Mouse (Mus musculus) right cerebral cortex, postnatal 25 days (tissue): ENCODE measurements around the gene Spred2.

Experiments used
- DNase-seq: peaks from one replicate; pipeline ENCODE4 v3.0.0; 2022

Spred2 gene

DNA sequence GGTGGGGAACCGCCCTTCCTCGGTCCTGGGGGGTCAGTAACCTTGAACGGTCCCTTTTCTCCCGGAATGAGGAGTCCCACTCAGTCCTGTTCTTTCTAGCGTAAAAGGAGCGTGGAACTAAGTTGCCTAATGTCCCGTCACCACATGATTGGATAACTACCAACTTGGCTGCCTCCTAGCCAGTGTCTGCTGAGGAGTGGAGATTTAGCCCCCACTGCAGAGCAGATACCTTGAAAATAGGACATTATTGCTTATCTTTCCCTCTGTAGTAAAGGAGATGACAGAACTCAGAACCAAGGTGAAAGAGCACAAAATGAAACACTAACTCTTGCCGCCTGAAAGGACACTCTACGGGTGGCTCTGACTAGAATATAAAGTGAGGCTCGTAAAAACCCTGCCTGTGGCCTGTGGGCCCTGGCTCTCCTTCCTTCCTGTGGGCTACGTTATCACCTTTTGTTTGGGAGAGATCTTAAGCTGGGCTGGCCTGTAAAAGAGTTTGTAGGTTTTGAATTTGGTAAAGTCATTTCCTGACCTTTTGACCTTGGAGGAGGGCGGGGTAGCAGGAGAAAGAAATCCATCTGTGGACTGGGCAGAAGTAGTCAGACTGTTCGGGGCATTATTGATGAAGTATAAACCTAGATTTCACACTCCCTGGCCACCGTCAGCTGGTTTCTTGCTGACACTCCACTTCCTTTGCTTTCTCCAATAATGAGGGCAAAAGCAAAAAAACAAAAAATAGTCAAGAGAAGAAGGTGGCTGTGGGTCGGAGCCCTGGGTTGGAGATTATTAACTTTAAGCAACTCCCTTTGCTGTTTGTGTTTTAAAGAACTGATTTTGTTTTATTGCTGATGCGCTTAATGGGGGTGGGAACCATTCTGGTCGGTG lies 62.9 kb downstream of the Spred2 start:
- DNase-seq, result no peak

DNA sequence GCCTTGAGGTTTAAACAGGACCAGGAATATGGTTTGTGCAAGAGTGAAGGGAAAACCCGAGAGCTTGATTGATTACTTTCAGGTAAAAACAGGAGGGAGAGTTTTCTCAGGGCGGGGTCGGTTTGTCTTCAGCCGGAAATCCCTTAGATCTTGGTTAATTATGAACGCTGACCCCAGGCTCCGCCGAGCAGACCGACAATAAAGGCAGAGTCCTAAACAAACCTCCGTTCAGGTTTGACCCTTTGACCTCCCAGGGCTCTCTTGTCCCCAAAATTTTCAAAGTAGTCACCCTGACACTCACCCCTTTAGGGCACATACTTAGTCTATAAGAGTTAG lies 63.5 kb downstream of the Spred2 start:
- DNase-seq, result no peak

DNA sequence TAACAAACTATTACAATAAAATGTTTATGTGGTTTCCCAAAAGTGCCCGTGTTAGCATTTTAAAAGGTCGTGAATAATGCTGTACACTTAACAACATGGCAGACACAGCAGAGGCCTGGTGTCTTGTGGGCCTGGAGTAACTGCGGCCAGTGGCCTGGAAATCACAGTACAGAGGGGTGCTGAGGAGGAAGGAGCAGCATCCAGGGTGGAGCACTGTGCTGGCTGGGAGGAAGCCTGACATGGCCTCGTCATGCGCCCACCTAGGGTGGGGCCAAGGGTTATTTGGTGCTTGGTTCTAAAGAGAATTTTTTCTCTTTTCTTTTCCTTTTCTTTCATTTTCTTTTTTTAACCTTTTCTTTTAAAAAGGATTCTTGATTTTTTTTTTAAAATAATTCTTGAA lies 64.0 kb downstream of the Spred2 start:
- DNase-seq, result no peak

DNA sequence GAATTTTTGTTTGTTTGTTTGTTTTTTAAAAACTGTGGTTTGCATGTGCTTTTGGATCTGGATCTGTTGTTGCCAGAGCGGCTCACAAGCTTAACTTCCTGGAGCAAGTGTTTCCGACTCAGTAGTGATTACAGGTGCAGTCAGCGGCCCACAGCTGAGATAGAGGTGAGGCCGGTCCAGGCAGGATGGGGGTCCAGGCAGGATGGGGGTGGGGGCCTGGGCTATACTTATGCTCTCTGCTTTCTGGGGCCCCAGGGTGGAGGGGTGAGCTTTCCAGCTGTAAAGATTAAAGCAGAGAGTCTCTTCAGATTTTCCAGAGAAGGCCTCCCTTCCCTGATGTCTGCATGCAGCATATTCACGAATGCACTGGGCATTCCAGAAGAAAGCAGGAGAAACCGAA lies 64.5 kb downstream of the Spred2 start:
- DNase-seq, result no peak

DNA sequence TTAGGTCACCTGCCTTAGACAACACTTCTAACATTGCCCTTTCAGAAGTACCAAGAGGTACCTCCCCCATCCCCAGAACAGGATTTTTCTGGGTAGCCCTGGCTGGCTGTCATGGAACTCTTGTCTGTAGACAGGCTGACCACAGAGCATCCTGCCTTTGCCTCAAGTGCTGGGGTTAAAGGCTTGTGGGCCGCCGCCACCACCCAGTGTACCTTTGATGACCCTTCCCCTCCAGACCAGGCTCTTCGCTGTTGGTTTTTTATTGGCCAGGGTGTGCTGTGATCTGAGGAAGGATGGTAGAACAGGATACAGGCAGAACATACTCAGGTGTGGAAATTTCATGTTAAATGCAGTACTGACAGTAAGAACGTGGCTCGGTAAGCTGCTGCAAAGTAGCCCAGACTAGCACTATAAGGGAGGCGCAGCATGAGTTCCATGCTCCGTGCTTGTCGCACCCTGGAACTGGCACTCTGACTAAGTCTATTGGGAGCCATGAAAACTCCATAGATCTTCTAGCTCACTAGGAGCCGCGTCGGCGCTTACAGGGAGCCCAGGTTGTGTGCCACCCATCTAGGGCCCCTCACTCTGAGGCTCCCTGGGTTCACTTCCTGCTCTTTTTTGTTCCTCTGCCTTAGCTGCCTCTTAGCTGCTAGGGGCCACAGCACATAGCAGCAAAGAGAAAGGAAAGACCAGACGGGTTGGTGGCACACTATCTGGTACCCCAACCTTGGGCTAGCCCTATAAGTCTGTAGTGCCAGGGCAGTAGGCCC lies 65.2 kb downstream of the Spred2 start:
- DNase-seq, result no peak

DNA sequence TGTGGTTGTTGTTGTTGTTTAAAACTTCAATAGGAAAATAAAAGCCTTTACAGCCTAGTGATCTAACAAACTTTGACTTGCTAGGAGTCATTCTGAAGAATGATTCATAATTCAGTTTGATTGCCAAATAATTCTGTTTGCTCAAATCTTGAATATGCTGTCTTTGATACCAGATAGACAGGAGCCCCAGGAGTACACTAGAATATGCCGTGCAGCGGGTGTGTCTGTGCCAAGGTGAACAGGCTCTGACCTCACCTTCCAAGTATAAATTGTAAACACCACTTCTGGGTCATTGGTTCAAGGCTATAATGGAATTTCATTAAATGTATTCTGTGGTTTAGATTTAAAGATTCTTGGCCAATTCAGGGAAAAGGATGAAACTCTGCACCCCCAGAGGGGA lies 66.6 kb downstream of the Spred2 start:
- no peak for DNase-seq

DNA sequence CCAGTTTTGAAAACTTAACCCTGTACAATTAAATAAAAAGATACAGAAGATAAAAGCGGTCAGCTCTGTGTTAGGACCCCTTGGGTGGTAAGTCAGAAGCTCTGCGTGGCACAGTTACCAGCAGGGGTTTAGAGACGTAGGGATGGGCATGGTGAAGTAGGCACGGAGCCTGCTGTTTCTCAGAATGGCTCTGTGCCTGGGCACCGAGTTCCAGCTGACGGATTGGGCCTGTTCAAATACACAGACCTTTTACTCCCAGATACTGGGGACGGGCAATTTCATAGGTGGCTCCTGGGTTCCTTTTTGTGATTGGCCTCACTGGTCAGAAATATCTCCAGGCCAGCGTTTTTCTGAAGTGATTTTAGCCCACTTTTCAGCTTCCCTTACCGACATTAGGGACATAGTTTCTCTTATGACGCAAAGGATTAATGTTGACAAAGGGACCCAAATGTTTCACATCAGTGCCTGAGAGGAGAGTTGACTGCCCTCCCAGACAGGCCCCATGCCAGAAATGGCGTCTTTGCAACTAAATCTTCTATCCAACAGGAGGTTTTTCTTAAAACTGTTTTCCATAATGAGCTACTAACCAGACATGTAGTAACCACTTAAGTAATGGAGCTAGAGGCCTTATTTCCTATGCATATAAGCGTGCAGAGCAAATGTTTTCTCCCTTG lies 67.3 kb downstream of the Spred2 start:
- no peak for DNase-seq

DNA sequence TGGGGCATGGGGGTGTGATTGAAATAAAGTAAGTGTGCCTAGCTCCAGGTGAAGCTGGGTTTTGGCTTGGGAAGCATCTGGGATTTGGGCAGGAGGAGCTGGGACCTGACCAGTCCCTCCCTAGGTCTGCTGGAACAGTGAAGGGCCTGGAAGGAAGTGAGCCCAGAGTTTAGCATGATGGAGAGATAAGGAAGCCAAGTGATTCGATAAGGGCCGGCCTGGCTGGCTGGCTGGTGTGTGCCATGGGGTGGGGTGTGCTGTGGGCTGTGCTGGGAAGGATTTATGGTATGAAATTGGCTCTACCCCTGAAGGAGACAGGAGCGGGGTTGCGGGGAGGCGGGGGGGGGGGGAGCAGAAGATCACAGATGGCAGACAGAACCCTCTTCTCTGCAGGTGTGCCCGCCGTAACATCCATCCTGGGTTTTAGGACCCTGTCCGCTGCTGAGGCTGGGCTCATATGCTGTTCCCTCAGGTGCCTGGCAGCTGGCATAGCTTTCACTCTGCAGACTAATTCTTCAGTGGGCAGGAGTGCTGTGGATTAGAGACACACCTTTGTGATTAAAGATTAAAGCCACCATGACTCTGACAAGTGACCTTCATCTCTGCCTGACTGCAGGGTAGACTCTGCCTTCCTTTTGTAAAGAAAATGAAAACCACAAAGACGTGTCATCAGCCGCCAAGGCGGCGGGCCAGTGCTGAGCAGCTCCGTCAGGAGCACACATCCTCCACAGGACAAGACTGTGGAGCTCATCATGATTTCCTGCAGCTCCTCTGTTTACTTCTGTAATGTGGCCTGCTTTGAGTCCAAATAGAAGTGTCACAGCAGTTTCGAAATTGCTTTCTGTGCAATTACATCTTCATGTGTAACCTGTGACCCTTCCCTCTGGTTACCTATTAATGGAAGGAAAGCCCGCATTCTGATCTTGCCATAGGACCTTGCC lies 68.4 kb downstream of the Spred2 start:
- no peak for DNase-seq

DNA sequence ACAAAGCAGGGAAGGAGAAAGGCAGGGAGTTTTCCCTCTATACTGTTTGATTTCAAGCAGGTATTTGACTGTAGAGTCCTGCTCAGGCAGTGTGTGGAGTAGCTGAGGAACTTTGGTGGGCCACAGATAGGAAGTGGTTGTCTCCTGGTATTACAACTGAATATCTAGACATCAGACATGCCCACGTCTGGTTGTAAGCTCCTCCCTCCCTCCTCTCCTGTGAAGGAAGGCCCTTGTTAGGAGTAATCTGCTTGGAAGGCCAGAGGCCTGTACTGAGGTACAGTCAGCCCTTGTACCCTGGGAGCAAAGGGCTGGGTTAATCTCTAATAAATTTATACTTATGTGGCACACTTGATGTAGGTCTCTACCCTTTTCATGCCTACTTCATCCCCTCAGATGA lies 69.6 kb downstream of the Spred2 start:
- DNase-seq, result no peak

DNA sequence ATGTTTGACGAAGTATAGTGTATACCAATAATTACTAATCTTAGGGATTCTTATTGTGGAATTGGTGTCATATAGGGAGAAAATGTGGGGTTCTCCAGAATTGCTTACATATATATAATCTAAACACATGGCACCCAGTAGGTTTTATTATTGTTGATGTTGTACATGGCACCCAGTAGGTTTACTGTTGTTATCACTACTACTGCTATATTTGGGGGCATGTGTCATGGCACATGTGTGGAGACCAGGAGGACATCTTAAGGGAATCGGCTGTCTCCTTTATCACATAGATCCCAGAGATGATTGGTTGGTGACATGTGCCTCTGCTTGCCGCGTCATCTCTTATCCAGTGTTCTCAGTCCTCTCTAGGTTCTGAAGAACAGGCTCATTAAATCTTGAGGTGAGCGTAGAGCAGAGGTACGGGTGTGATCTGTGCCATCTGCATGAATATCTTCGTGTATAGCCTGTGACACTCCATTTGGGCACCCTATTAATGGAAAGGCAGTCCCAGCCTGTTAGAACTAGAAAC lies 70.2 kb downstream of the Spred2 start:
- DNase-seq, result no peak

DNA sequence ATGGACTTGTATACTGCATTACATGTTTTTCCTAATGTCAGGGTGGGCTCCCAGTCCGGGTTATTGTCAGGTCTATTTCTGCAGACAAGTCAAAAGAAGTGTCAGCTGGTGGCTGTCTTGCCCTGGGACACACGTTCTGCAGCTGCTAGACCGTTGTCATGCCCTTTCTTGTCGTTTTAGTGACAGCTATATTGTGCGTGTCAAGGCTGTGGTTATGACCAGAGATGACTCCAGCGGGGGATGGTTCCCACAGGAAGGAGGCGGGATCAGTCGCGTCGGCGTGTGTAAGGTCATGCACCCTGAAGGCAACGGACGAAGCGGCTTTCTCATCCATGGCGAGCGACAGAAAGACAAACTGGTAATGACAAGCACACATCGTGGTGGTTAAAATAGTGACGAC lies 73.8 kb downstream of the Spred2 start:
- no peak for DNase-seq

DNA sequence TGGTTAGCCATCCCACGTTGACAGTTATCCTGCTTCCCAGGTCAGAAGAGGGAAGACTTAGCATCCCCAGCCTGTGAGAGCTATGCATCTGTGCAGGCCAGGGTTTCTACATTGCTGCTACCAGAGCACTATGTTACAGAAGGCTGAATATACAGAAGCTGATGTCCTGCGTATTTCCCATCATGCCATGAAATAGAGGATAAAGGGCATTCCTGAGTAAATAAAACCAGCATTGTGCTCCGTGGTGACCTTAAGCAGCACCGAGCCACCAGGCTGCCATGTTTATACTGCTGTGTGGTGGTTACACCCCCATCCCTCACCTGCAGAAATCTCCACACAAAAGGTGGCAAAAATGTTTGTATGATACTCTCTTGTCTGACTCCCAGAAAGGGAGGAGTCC lies 78.7 kb downstream of the Spred2 start:
- no peak for DNase-seq

DNA sequence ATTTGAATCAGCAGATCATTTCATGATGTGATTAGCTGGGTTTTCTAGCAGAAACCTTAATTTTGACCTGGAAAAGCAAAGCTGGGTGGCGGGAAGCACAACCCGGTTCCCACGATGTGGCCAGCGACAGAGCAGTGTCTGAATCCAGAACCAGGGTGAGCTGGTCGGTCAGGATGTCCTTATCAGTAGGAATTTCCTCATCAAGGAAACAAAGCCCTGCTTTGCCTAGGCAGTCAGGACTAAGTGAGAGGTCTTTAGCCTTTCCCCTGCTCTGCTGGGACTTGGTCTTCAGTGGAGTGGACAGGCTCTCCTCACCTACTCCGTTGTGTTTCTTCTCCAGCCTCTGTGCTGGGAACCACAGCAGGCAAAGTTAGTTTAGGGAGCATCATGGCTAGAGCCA lies 83.5 kb downstream of the Spred2 start:
- no peak for DNase-seq

DNA sequence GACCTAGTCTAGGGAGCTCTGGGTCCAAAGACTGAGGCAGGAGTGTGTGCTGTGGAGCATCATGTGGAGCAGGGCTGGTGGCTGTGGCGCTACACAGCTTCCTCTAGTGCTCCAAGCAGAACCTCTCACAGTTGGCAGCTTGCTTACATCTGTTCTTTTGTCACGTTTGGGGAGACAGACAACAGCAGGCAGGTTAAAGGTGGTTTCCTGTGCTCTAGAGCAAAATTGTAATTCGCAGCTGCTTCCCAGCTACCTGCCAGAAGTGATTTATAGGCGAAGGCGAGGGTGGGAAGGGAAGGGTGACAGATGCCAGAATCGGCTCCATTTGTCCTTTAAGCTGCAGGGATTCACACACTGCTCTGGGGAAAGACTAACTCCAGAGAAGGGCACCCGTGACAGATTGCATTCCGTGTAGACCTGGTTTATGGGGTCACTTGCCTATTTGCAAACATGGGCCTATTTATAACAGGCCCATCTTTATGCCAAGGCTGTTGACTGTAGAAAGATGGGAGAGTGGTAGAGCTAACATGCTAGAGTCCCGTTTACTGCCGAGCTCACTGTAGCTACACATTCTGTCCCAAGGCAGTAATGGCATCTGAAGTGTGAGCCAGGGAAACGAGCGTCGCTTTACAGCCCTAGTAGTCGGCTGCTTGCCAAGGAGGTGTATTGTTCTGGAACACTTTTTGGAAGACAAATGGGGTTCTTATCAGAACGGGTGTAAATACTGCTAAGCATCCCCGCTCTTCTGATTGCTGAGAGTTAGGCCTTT lies 87.2 kb downstream of the Spred2 start:
- no peak for DNase-seq

DNA sequence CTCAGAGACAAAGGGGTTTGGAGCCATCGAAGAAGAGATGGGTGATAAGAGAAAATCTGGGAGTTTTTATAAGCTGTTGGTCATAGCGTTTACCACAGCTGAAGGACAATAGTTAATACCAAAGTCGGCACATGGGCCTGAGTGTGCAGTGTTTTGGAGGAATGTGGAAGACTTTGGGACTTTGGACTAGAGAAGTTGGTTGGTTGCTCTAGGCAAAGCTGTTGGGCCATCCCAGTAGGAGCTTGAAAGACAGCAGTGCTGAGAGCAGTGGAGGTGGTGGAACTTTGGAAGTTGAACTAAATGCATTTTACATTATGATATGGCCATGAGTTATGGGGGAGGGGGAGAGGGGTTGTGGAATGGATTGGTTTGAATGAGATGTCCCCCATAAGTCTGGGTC lies 89.2 kb downstream of the Spred2 start:
- DNase-seq, result no peak

DNA sequence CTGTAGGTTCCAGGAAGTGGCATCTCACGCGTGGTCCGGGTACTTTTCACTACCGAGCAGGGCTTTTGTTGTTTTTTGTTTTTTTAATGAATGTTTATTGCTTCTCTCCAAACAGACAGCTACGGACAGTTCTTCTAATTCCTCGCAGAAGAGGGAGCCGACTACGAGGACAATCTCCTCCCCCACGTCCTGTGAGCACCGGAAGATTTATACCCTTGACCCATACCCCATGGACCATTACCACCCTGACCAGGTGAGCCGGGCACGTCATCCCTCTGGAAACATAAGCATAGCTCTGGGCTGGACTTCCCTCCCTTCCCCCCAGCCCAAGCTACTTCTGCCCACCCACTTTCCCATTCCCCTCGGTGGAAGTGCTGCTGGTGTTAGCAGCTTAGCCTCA lies 93.8 kb downstream of the Spred2 start:
- DNase-seq, result no peak

DNA sequence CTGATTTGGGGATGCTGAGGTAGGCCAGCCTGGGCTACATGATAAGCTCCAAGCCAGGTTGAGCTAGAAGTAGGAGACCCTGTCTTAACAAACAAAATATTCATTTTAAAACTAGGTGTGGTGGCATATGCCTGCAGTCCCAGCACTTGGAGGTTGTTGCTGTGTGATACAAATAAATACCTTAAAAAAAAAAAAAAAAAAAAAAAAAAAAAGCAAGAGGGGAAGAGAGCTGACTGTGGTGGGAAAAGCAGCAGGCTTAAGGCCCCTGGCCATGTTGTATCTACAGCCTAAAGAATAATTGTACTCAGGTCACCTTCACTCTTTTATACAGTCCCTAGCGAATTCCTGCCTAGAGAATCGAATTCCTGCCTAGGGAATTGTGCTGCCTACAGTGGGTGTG lies 94.7 kb downstream of the Spred2 start:
- no peak for DNase-seq

DNA sequence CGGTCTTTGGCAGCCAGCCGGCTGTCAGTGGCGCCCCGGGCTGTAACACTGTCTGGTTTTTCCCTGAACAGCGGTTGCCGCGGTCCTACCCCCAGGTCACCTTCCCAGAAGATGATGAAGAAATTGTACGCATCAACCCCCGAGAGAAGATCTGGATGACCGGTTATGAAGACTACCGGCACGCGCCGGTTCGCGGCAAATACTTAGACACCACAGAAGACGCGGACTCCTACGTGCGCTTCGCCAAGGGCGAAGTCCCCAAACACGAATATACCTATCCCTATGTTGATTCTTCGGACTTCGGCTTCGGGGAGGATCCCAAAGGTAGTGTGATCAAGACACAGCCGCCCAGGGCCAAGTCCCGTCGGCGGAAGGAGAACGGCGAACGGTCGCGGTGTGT lies 96.5 kb downstream of the Spred2 start:
- no peak for DNase-seq

DNA sequence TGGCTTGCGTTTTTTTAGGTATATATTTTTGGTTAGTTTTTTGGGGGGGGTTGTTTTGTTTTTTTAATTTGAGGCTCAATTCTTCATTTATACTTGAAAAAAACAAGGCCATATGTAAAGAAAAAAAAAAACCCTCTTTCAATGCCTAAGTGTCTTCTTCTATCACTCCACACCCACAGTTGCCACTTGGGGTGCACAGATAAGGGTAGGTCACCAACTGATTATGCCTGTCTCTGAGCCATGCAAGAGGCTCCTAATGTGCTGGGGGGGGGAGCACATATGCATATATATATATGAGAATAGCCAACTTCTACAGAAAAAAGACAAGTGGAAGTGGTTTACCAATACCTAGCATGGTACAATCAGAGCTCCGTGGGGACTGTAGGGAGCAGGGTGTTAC lies 98.3 kb downstream of the Spred2 start:
- no peak for DNase-seq

DNA sequence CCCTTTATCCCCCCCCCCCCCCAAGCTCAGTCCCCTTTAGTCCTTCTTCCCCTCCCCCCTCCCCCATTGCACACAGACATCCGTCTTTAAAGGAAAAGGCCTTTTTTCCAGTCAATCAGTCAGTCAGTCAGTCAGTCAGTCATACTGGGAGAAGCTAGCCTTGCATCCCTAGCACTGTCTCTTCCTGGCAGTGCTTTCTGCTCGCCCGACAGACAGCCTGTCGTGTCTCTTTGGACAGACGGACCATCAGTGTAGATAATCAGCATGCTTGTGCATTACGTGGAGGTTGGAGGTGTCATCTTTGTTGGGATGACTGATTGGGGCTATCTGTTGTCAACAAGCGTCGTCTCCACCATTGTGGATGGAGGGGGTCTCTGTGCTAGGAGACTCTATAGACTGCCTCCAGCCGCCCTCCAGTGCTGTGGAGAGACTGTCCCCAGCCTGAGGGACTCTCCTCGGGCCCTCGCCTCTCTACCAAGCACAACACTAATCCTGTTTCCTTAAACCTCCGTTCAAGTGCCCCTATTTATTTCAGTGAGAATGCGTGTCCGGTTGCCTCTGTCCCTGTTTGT lies 98.8 kb downstream of the Spred2 start:
- no peak for DNase-seq

DNA sequence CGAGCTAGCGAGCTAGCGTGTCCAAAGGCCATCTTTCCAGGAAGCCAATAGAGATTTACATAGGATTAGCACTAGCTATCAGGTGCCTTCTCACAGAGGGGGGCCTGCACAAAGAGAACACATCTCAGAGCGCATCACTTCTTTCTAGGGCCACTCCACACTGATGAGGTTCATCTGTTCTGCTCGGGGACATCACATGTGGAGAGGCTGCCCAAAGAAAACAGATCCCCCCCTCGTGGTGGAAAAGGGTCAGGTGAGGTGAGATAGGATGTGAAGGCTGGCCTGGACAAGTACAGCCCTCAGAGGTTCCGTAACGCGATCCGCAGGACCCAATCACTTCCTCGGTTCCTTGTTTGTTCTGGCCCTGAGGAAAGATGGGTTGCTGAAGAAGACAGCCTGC lies 101.7 kb downstream of the Spred2 start:
- no peak for DNase-seq
